Mouse (Mus musculus): ENCODE measurements around the gene Vipr2.
A peak's percentile ranks its signal among the peaks of the same experiment; 100 is the strongest.

Gene Vipr2

DNA sequence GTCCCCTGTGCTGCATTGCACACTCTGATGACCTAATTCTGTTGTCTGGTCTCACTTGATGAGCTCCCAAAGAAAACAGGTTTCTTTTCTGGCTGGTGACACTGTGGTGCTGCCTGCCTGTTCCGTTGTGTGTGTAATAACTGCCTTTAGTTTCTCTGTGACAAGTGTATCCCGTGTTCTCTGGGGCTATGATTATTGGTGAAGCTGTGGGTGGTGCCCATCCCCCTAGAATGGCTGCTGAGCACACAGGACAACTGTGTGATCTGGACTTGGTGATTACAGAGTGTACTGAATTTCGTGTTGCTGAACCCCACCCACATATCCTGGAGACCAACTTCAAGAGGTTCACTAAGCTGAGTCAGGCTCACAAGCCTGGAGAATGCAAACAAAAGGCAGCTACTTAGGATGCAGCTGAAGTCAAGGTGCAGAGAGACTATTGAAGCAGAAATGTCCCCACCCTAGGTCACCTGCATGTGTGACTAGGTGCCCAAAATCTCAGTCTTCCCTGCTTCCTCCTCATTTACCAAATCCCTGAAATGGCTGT, 18.9 kb downstream of the Vipr2 start:
- no peak for DNase-seq (ENCODE audit: low read depth, low spot score)

DNA sequence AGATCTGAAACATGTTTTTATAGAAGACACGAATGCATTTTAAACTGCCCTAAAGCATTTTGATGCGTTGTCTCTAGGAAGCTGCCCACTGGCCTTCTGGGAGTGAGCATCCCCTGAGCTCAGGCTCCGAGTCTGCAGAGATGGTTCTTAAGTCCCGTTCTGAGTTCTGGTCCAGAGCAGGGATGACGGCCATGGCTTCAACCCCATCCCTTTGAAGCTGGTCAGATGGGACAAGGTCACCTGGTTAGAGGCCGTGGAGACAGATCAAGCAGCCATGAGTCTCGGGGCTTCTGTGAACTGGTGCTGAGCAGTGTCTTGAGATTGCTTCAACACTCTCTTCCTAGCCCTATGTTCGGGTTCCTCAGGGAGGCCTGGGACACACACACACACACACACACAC, 19.6 kb downstream of the Vipr2 start:
- no peak for DNase-seq (ENCODE audit: low read depth, low spot score)

DNA sequence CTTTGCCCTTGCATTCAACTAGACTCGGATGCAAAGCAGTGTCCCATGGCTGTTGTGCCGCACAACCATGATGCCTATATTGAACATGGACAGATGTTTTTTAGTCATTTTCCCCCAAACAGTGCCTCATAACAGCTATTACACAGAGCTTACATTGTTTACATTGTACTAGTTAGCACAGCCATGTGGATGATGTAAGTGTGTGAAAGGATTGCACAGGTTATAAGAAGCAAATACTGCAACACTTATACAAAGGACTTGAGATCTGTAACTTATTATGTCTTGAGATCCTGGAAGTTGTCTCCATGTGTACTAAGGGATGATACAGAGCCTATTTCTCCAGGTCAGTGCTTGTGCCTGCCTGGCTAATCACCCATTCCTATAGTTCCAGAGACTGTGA, 24.4 kb downstream of the Vipr2 start:
- DNase-seq (ENCODE audit: low read depth, low spot score) = no peak

DNA sequence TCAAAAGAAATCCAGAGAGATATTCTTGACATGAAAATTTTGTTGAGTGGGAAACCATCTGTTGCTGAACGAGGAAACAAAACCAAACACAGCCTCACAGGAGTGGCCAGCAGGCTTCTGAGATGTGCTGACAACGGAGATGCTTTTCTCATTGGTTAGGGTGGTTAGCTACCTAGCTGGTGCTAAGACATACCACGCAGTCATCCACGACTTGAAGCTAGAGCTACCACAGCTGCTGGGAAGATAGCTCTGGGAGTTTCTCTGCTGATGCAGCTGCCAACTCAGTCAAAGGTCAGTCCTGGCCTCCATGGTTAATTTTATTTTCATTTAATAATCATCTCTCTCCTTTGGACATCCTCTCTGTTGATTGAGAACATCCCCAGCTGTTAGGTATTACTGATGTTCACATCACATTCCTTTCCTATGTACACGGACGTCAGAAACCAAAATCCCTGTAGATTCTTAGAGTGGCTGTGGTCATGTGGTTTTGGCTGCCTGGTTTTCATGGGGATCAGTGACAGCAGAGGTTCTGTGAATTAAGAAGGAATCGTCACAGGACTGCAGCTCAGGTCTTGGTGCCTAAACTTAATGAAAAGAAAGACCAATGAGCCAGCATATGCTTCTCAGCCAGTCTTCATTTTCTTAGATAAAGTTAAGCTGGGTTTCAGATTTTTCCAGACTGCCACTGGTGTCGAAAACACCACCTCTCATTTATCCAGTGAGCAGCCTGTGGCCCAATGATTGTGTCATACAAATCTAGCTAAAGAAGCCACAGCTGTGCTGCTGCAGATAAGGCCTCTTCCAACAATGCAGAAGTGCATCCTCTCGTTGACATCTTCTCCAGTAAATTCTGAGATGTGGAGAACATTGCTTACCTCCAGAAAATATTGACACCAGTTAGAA, 32.2 kb downstream of the Vipr2 start:
- no peak for DNase-seq (ENCODE audit: low read depth, low spot score)

DNA sequence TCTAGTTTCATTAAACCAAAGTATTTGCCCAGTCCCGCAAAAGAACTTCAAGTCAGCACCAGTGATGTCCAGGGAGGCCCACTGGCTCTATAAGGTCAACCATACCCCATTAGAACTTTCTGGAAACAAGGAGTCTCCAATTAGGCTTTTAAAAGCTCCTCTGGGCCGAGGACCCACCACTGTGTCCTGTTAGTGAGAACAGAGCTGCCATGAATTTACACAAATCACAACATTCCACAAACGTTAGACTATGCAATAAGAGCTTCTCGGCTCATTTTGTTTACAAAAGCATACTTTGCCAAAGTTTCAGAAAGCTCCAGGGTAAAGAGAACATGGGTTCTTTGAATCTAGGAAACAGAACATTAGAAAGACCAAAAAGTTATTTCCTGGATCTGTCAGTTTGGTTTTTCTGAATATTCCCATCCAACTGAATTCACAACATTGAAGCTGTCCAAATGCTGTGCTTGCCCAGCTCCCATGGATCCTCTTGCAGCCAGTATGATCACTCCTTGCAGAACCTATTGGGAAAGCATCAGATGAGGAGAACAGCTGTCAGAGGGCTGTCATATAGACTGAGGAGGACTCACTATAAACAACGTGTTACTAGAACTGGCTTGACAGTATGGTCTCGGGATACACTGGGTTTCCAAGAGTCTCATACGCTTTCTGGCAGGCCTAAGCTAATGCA, 33.6 kb downstream of the Vipr2 start:
- no peak for DNase-seq (ENCODE audit: low read depth, low spot score)

DNA sequence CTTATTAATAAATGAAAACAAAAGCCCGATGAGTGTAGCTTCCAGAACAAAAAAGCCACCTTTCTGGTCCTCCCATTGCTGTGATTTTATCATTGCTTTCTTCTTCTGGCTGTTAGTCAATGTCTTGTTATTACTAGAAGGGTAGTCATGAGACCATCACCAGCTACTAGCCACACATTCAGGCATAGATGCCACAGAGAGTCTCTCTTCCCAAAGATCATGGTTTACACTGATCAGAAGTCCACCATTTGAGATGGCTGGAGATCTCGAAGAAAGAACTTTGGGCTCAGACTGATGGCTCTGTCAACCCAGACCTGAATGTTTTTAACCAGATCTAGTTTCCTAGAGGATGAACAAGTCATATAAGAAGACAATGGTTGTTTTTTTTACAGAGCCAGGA, 38.3 kb downstream of the Vipr2 start:
- DNase-seq (ENCODE audit: low read depth, low spot score) = no peak

DNA sequence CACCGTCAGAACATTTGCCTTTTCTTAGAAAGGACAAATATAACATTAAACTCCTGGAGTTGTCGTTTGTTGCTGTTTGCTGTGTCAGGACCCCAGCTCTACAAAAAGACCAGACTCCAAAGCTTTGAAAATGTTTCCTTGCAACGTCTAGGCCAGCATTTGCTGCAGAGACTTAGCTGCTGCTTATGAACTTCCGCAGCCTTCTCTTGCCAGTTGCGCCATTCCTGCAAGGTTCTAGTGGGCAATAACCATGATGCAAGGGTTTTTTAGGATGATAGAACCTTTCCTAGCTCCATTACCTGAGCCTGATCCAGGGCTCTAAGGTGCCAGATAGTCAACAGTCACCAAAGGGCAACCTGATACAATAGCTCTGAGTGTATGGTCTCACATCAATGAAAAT, 38.9 kb downstream of the Vipr2 start:
- DNase-seq (ENCODE audit: low read depth, low spot score) = no peak

DNA sequence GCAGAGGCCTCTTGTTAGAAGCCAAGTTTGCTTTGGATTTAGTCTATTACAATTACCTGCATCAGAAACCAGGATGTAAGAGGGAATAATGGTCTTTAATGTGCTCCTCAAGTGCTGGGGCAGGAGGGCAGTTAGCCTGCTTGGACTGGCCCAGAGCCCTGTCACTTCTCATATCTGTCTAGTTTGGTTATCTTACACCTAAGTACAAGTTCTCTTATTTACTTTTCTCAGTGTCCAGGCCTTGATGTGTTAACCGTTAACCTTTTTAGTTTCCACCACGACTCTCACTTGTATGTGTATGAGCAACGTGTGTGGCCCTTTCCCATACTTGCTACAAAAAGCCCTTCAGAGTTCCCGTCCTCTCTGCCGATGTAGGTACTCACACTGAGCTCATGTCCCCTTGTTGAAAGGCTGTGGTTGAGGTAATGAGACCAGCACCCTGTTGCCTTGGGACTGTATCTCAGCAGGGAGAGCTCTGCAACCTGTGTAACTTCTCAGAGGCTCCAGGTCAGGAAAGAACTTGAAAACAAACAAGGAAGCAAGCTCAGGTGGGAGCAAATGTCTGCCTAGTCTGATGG, 39.9 kb downstream of the Vipr2 start:
- DNase-seq (ENCODE audit: low read depth, low spot score) = no peak

DNA sequence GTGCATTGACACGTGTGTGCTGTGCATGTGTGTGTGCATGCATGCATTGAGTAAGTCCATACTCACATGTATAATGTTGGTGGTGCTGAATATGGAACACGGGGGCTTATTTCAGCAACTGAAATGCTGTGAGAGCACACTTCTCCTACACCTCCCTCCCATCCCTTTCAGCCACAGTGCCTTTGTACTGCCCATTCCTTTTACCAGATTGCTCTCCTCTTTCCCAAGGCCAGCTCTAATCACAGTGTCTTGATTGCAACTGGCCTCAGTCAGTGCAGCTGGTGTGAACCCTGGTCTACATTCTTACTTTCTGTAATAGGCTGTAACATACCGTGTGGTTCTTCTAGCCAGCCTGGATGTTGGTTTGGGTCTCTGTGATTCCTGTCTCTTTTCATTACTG, 41.5 kb downstream of the Vipr2 start:
- no peak for DNase-seq (ENCODE audit: low read depth, low spot score)

DNA sequence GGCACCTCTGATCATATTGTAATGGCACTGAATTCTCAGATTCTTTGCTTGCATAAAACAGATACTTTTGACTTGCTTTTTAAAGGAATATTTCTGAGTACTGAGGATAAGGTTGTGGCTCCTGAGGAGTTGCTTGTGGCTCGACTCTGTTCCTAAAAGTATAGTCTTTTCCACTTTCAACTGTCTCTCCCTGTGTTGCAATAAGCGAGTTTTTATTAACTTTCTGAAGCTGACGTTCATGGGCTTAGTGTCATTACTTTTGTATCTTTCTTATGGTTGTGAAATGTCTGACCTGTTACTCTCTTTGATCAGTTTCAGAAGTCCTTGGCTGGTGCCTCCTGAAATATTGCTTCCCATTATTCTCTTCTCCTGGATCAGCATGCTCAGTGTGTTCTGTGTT, 46.3 kb downstream of the Vipr2 start:
- DNase-seq (ENCODE audit: low read depth, low spot score) = no peak

DNA sequence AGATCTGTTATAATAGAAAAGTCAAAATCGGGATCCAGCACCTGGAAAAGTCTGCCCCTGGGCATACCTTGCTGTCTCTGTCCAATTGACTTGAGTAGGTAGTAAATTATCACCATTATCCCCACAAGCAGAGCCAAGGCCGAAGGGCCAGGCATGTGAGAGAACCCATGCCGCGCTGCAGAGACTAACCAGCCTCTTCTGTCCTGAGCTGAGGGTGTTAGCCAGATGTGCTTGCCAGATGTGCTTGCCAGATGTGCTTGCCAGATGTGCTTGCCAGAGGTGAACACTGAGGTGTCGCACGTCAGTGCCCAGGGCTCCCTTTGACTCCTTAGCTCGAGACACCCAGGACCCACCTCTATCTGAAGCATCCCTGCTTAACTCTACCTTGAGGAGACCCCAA, 53.4 kb downstream of the Vipr2 start:
- DNase-seq (ENCODE audit: low read depth, low spot score) = no peak

DNA sequence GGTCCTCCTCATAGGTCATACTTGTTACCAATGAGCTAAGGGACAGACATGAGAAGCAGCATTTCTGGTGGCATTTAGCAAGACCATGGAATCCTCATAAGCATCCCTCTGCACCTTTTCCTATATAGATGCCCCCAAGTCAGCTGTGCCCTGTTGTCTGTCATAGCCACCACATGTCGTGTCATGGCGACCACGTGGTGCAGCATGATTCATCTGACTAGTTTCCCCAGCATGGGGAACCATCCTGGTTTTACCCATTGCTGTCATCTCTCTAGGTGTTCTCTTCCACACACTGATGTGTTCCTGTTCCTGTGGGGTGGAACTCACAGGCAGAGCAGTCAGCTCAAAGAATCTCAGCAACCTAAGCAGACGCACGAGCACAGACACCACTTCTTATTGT, 55.4 kb downstream of the Vipr2 start:
- no peak for DNase-seq (ENCODE audit: low read depth, low spot score)

DNA sequence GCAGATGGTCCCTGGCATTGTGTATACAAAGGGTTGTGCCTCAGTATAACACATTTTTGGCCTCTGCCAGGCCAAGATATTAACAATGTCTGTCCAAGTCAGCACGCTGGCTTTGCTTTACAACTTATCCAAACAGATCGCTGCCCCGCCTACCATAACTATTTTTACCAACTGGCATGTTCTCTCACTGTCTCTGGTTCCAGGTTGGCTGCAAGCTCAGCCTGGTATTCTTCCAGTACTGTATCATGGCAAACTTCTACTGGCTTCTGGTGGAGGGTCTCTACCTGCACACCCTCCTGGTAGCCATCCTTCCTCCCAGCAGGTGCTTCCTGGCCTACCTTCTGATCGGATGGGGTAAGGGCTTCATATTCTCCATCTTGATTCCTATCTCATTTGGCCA, 58.4 kb downstream of the Vipr2 start:
- DNase-seq (ENCODE audit: low read depth, low spot score) = no peak

DNA sequence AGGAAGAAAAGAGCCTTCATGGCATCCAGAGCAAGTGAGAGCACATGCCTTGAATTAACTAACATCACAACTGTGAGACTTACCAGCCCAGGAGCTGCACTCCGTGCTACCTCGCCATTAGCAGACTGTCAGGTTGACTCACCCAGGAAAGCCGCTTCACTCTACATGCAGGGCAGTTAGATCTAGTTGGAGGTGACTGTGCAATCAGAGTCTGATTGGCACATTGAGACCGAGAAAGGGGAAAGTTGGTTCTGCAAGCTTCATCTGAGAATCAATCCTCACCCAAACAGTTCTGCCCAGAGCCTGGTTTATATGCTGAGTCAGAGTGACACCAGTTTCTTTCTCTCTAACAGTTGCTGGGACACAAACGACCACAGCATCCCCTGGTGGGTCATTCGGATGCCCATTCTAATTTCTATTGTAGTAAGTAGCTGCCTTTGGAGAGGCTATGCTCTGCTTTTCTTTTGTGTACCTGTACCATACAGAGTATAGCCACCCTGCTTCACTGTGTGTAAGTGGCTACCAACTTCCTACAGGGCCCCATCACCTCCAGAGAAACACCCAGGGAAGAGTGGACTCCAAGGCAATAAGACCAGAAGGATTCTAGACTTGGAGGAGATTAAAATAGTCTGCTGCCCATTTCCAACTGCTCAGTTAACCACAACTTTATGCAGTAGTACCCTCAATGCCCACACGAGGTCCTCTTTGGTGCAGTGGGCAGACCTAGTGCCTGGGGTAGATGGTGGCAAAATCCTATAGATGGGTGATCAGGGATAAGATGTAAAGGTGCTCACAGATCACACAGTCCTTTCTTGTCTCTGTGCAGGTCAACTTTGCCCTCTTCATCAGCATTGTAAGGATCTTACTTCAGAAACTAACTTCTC, 61.0 kb downstream of the Vipr2 start:
- peak; percentile 66 for DNase-seq (ENCODE audit: low read depth, low spot score)

DNA sequence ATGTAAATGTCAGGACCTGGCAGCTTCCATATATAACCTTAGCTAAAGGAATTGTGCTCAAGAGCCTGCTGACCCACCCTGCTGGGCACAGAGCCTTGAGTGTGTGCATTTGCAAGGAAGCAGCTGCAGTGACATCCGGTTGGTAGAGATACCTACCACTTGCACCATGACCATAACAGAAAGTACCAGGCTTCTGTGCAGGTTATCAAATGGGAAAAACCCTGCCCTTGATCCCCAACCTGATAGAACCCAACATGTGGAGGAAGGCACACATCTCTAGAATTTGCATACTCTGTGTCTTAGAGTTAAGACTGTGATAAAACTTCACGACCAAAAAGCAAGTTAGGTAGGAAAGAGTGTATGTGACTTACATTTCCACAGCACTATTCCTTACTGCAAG, 63.1 kb downstream of the Vipr2 start:
- DNase-seq (ENCODE audit: low read depth, low spot score) = peak; percentile 53

DNA sequence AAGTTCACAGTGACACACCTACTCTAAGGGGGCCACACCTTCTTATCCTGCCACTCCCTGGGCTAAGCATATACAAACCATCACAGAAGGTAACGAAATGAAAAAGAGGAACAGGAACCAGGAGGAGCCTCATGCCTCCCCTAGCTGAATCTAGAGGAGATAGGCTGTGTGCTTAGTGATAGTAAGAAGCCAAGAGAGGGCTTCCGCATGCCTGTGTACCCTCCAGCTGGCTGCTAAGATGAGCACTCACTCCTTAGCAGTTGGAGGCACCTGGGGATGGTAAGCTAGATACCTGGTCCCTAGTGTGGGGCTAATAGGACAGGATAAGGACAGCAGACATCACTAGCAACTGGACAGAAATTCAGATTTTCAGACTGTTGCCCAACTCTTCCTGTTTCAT, 64.3 kb downstream of the Vipr2 start:
- no peak for DNase-seq (ENCODE audit: low read depth, low spot score)

DNA sequence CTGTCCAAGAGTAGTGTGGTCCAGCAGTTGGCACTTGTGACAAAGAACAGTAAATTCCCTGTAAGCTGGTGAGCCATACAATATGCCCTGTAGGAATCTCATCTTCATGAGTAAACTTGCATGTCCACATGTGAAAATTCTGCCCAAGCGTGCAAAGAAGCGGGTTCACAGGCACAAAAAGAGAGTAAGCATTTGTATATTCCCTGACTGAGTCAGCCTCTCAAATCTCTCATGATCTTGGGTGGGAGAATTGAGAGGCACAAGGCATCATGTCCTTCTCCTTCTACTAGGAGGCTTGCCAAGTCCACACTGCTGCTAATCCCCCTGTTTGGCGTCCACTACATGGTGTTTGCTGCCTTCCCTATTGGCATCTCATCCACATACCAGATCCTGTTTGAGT, 64.9 kb downstream of the Vipr2 start:
- no peak for DNase-seq (ENCODE audit: low read depth, low spot score)

DNA sequence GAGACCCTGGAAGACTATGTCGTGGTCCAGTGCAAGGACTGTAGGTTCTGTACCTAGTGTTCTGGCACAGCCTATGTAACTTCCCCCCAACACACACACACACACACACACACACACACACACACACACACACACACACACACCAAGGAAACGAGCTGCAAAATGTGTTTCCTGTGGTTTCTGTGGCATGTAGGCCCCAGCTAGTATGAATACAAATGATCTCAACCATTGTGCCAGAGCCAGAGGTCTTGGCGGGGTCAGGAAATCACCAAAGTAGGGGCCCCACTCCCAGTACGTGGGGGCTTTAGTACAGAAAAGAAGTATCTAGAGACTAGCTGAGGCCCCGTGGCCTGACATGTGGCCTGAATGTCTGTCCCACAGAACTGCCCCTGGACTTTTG, 67.7 kb downstream of the Vipr2 start:
- DNase-seq (ENCODE audit: low read depth, low spot score) = peak; percentile 78

DNA sequence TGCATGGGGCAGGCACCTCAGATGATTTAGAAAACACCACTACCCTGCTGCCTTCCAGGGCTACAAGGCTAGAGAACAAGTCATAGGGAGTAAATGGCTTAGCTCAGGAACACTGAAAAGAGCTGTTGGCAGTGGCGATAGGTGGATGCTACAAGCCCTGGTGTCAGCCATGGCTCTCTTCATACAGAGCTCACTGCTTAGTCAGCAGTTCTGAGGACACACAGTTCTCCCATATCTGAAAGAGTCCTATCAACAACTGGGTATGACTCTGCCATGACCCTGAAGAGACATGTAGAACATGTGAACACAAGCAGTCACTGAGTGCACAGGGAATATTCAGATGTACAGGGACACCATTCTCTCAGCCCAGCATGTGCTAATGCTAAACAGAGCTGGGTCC, 68.2 kb downstream of the Vipr2 start:
- DNase-seq (ENCODE audit: low read depth, low spot score) = peak; percentile 46

DNA sequence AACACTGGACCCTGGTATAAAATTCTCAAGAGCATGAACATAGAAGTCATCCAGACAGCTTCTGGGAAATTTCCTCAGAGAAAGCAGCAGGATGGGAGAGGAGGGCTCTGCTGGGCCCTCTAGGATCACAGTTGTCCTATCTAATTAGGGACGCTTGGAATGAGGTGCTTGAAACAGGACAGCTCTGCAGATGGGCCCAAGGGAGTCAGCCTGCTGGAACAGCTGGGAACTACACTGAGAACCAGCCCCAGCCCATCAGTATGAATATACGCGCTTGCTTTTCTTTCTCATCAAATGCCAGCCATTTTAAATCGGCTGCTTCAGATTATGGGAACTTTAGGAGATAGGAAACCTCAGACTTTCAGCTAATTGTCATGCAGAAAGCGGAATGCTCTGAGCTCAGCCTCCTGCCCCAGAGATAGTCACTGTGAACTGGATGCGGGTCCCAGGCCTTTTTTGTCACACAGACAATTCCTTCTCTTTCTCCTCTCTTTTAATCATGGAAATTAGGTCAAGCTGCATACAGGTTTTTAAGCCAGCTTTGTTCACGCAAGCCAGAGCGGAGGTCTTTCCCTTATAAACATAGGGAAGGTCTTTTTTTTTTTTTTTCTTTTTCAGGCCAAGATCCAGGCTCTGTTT, 69.6 kb downstream of the Vipr2 start:
- no peak for DNase-seq (ENCODE audit: low read depth, low spot score)

DNA sequence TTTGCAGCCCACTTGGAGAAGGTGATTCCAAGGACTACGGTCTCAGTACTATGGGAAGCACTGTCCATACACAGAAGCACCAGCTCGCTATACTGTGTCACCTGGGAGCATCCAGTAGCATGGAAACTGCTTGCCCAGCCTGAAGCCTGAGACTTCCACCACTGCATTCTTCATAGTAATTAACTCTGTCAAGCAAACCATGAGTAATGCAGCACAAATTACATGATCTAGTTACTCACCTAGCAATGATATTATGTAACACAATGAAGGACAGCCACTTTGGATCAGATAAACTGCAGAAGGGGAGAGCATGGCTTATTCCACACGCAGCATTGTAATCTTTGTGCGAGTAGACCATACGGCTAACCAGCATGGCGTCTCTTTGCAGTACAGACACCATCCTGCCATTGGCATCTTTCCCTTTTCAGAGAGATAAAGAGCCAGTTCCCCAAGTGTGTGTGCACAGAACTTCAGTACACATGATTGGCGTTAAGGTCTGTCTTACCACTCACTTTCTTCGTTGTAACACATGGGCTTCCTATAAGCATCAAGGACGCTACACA, 75.4 kb downstream of the Vipr2 start:
- DNase-seq (ENCODE audit: low read depth, low spot score) = no peak
